Mouse (Mus musculus): Measurements from ENCODE around the gene Diaph3. TPM values are rescaled to one million over a fixed set of nuclear protein-coding genes. Genes with fewer than 3 reads are reported as not detected.
"Not testable (repeated sequence)": the region's sequence is repeated elsewhere in the genome, so short reads cannot be mapped to it uniquely, and the experiment has no call there.

Diaph3 gene
- total and polyA plus RNA-seq, 3 experiments, result 16.2 to 36.9 (median 17.5) TPM

GRCm38 (mm10) chr14:86721082-86721481 is 420.0 kb downstream of the Diaph3 start:
- peaks cover 0 to 4% of the 10 kb centered on the region in 2 experiments for H3K36me3 ChIP-seq (replicated peaks in 1 of 2; ENCODE audit: control insufficient read depth in 1 of 2, insufficient read depth in 1 of 2, low read length in 1 of 2)
- no peaks in the 10 kb centered on the region for H3K79me2 ChIP-seq (replicated peaks; ENCODE audit: control insufficient read depth, extremely low read depth, insufficient read depth, poor library complexity, severe bottlenecking)
- H3K4me2 ChIP-seq (ENCODE audit: insufficient read depth, low read depth, poor library complexity, severe bottlenecking), result no peak overlapping the region
- H3K27me3 ChIP-seq (replicated peaks), result no peaks in the 10 kb centered on the region
- no peaks in the 10 kb centered on the region for H3K4me1 ChIP-seq (ENCODE audit: control insufficient read depth in 1 of 2, insufficient read depth in 2 of 2)
- no peak overlapping the region for H3K4me3 ChIP-seq (replicated peaks in 1 of 3; ENCODE audit: low read depth in 2 of 3, low read length in 2 of 3, poor library complexity in 1 of 3)
- dilution Hi-C loops (cut with MboI; ENCODE audit: extremely low pct_ligation_motif_present, extremely low pct_unique_long_range_greater_than_20kb, low sequenced_read_pairs) (no loop called here), in situ Hi-C loops (cut with MboI; ENCODE audit: low pct_ligation_motif_present, low pct_unique_long_range_greater_than_20kb, low sequenced_read_pairs) (no loop called here)
- TF ChIP-seq JUN (IDR thresholded peaks at IDR 0.05; ENCODE audit: insufficient read depth, low read depth, low read length), result no peak
- TF ChIP-seq ZNF384 (IDR thresholded peaks at IDR 0.05; ENCODE audit: low read depth, low read length), result no peak
- TF ChIP-seq E2F4 (IDR thresholded peaks at IDR 0.05; ENCODE audit: insufficient replicate concordance, low read depth, low read length), result no peak
- no peak for TF ChIP-seq NELFE (IDR thresholded peaks at IDR 0.05; ENCODE audit: low read depth, low read length)
- TF ChIP-seq USF2 (conservative IDR thresholded peaks at IDR 0.05; ENCODE audit: low read depth, low read length), result no peak
- no peak for TF ChIP-seq TCF12 (IDR thresholded peaks at IDR 0.05; ENCODE audit: low read depth, low read length)
- TF ChIP-seq CHD1 (IDR thresholded peaks at IDR 0.05; ENCODE audit: low read depth, low read length), result no peak
- TF ChIP-seq TBP (conservative IDR thresholded peaks at IDR 0.05; ENCODE audit: low read depth, low read length), result no peak
- TF ChIP-seq IRF4 (IDR thresholded peaks at IDR 0.05; ENCODE audit: low read depth, low read length), result no peak
- no peak for TF ChIP-seq MAX (IDR thresholded peaks at IDR 0.05; ENCODE audit: low read length)
- no peak for TF ChIP-seq UBTF (IDR thresholded peaks at IDR 0.05; ENCODE audit: low read depth, low read length)
- TF ChIP-seq MAFK (IDR thresholded peaks at IDR 0.05; ENCODE audit: insufficient replicate concordance, low read length), result no peak
- no peak for TF ChIP-seq MYC (IDR thresholded peaks at IDR 0.05; ENCODE audit: low read depth, low read length)
- no peak for TF ChIP-seq USF1 (IDR thresholded peaks at IDR 0.05; ENCODE audit: low read depth, low read length)
- TF ChIP-seq ZMIZ1 (IDR thresholded peaks at IDR 0.05; ENCODE audit: low read depth, low read length), result no peak
- no peak for TF ChIP-seq BHLHE40 (IDR thresholded peaks at IDR 0.05; ENCODE audit: low read depth, low read length)
- TF ChIP-seq SIN3A (IDR thresholded peaks at IDR 0.05; ENCODE audit: low read length), result no peak
- no peaks in the 10 kb centered on the region for H3K9me3 ChIP-seq (replicated peaks; ENCODE audit: low read length)
- H3K9ac ChIP-seq (ENCODE audit: insufficient read depth, low read depth), result no peak overlapping the region
- H3K27ac ChIP-seq (ENCODE audit: insufficient read depth, low read depth), result no peak overlapping the region
- no peak for DNase-seq (ENCODE audit: extremely low read depth)

DNA sequence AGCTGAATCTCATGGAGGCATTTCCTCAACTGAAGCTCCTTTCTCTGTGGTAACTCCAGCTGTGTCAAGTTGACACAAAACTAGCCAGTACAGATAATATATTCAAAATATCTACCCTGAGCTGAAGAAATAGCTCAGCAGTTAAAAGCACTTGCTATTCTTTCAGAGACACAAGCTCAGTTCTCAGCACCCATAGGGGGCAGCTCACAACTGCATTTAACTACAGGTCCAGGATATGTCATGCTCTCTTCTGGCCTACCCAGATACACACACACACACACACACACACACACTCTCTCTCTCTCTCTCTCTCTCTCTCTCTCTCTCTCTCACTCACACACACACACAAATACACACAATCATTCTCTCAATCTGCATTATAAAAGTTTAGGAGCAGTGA is 420.6 kb downstream of the Diaph3 start:
- DNase-seq (ENCODE audit: extremely low read depth), result peak; percentile 4
- dilution Hi-C loops (cut with MboI; ENCODE audit: extremely low pct_ligation_motif_present, extremely low pct_unique_long_range_greater_than_20kb, low sequenced_read_pairs); H3K4me3 ChIP-seq (replicated peaks in 1 of 3; ENCODE audit: low read depth in 2 of 3, low read length in 2 of 3, poor library complexity in 1 of 3); H3K27ac ChIP-seq (ENCODE audit: insufficient read depth, low read depth); H3K36me3 ChIP-seq (replicated peaks in 1 of 2; ENCODE audit: control insufficient read depth in 1 of 2, insufficient read depth in 1 of 2, low read length in 1 of 2); H3K27me3 ChIP-seq (replicated peaks); H3K9ac ChIP-seq (ENCODE audit: insufficient read depth, low read depth); H3K9me3 ChIP-seq (replicated peaks; ENCODE audit: low read length); H3K4me1 ChIP-seq (ENCODE audit: control insufficient read depth in 1 of 2, insufficient read depth in 2 of 2); H3K79me2 ChIP-seq (replicated peaks; ENCODE audit: control insufficient read depth, extremely low read depth, insufficient read depth, poor library complexity, severe bottlenecking); in situ Hi-C loops (cut with MboI; ENCODE audit: low pct_ligation_motif_present, low pct_unique_long_range_greater_than_20kb, low sequenced_read_pairs); H3K4me2 ChIP-seq (ENCODE audit: insufficient read depth, low read depth, poor library complexity, severe bottlenecking): not testable (repeated sequence)
- 0 out of 4 replicates have a peak, but pooled peaks of 1 of the 2 experiments have one; percentile 12 for TF ChIP-seq CTCF (conservative IDR thresholded peaks at IDR 0.05 in 1 of 2, IDR thresholded peaks at IDR 0.05 in 1 of 2; ENCODE audit: low read depth in 2 of 2, low read length in 2 of 2)
